Mouse (Mus musculus) intestine, postnatal 0 days (tissue): ENCODE measurements around the gene C2cd5. TPM values are rescaled to one million over a fixed set of nuclear protein-coding genes. Genes with fewer than 3 reads are reported as not detected.

Source experiments
- ATAC-seq: fragments of 200-750 bp; cut with Nextera tagmentation; 2 replicates; pipeline ENCODE4 v1.8.0; 2017; ENCODE audit warnings: mild to moderate bottlenecking, moderate TSS enrichment, moderate library complexity
- H3K27ac ChIP-seq: fragments of 300-500 bp; sonication (generic); 2 replicates; pipeline ENCODE4 v1.5.1; 2014; ENCODE audit warnings: mild to moderate bottlenecking, low read depth, low read length, moderate library complexity
- H3K27me3 ChIP-seq: fragments of 300-500 bp; sonication (generic); replicated peaks from 2 replicates; pipeline ENCODE4 v1.6.1; 2014; ENCODE audit warnings: low read length, mixed read lengths; ENCODE audit not compliant: control insufficient read depth, insufficient read depth
- H3K36me3 ChIP-seq: fragments of 300-500 bp; sonication (generic); 2 replicates; pipeline ENCODE4 v1.6.1; 2014; ENCODE audit warnings: mild to moderate bottlenecking, moderate library complexity; ENCODE audit not compliant: control insufficient read depth, insufficient read depth
- H3K4me1 ChIP-seq: fragments of 300-500 bp; sonication (generic); replicated peaks from 2 replicates; pipeline ENCODE4 v1.6.1; 2014; ENCODE audit warnings: antibody characterized with exemption, low read length, mixed read lengths; ENCODE audit not compliant: control insufficient read depth, insufficient read depth
- H3K4me2 ChIP-seq: fragments of 300-500 bp; sonication (generic); replicated peaks from 2 replicates; pipeline ENCODE4 v1.6.1; 2014; ENCODE audit warnings: low read depth, mild to moderate bottlenecking, moderate library complexity
- H3K4me3 ChIP-seq: fragments of 300-500 bp; sonication (generic); 2 replicates; pipeline ENCODE4 v1.5.1; 2014; ENCODE audit warnings: low read depth, low read length
- H3K9ac ChIP-seq: fragments of 300-500 bp; sonication (generic); 2 replicates; pipeline ENCODE4 v1.6.1; 2014; ENCODE audit warnings: mild to moderate bottlenecking, low read depth, low read length
- H3K9me3 ChIP-seq: fragments of 300-500 bp; sonication (generic); 2 replicates; pipeline ENCODE4 v1.6.1; 2016; ENCODE audit warnings: mixed run types; ENCODE audit not compliant: control insufficient read depth
- CTCF ChIP-seq: sonication (generic); IDR thresholded peaks from 2 replicates; pipeline ENCODE4 v1.5.1; 2016; ENCODE audit warnings: low read depth, mild to moderate bottlenecking, control low read depth, antibody characterized with exemption, moderate library complexity
- WGBS: fragments of 180-500 bp; shearing (Covaris S2); extraction: QIAGEN DNeasy Blood & Tissue Kit; methylation state at CpG from one replicate; pipeline ENCODE4 v1.1.7; 2014; 5-methylcytosine and 5-hydroxymethylcytosine counted together
- polyA plus RNA-seq: library from polyadenylated mRNA; unstranded; fragments of >200 nt; fragmentation: Nextera tagmentation; extraction: Ambion mirVana; gene quantifications from 2 replicates; pipeline ENCODE4 v1.2.1, GENCODE M21; 2015

Gene C2cd5
- 10.2 and 10.4 TPM in 2 replicates for polyA plus RNA-seq

DNA sequence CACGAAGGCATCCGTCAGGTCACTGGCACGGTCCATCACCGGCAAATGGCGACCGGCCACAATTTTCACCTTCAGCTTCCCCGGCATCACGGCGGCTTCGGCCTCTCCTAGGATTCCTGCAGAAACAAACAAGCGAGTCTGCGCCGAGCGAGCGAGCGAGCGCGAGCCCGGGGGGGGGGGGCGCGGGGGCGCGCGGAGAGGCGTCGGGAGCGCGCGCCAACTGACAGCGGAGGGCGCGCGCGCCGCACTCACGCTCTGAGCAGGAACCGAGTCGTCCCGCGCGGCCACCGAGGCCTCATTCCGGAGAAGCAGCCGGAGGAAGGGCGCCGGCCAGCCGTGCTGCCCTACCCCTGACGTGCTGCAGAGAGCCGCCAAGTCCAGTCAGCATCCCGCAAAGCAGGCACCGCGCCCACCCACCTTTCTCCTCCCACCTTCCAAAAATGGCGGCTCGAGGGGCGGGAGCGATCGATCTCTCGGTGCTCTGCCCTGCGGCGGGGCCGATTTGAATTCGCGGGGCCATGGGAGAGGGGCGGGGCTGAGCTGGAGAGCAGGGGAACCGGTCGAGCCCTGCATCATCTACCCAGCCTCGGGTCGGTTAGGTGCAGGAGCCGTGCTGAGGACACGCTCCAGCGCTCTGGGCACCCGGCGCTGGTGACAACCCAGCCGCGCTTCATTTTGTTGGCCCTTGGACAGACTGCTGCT is at the start of gene C2cd5:
Gene C2cd5 (minus strand): TSS at position 461 of the 702 bp plus-strand sequence.
- Histone ChIP-seq H3K4me3 (peak within 1 kb of the TSS; percentile 73), H3K36me3 (peaks cover 2% of the 10 kb centered on the region; the same call in 1 of the 2 replicates), H3K27me3 (no peaks in the 10 kb centered on the region), H3K9me3 (no peaks in the 10 kb centered on the region), H3K4me2 (peak within 1 kb of the TSS; percentile 84), H3K27ac (peak within 1 kb of the TSS; percentile 87), H3K4me1 (no peaks in the 10 kb centered on the region), H3K9ac (peak within 1 kb of the TSS; percentile 75)
- TF ChIP-seq CTCF, result no peak
- peak; percentile 97 for ATAC-seq
- WGBS, result 0% methylated on average over 61 of the region's 75 CpGs

DNA sequence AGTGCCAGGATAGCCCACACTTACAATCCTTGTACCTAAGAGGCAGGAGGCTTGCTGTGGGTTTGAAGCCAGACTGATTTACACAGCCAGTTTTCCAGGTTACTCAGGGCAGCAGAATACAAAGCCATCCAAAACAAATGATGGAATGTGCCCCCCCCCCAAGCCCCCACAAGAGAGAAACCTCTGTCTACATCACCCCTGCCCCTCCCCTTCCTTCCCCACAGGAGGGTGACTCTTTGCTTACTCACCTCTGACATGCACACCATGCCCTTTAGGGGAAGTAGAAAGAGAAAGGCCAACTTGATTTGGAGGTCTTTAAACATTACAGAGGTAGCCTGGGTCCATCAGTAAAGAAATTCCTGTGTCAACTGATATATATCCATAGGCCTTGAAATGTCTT is 48.9 kb upstream of the C2cd5 start:
- TF ChIP-seq CTCF, result no peak
- ATAC-seq, result no peak
- peaks cover 4% of the 10 kb centered on the region; the same call in 1 of the 2 replicates for H3K4me1 ChIP-seq
- no peak overlapping the region for H3K4me3 ChIP-seq
- no peak overlapping the region for H3K9ac ChIP-seq
- no peaks in the 10 kb centered on the region for H3K36me3 ChIP-seq
- no peak overlapping the region for H3K4me2 ChIP-seq
- H3K27me3 ChIP-seq, result no peaks in the 10 kb centered on the region
- H3K9me3 ChIP-seq, result no peaks in the 10 kb centered on the region
- no peak overlapping the region for H3K27ac ChIP-seq

DNA sequence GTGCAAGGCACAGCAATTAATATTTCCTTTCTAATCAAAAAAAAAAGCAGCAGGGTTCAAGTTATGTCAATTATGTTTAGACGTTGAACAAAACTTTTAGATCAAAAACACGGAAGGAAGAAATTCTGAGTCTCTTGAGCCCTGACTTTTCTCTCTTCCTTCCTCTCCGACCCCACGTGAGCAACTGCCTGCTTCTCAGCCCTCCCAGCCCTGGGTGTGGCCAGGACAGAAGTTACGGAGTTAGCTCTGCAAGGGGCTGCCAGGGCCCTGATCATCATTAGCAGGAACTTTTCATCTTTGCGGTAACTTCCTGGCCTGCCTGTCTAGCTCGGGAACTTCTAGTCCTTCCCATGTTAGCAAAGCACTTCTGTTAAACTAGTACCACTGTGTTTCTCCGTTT is 46.8 kb upstream of the C2cd5 start:
- Histone ChIP-seq H3K27ac (no peak overlapping the region), H3K4me1 (no peaks in the 10 kb centered on the region; the same call in 1 of the 2 replicates), H3K9me3 (no peaks in the 10 kb centered on the region), H3K4me2 (no peak overlapping the region), H3K9ac (no peak overlapping the region), H3K4me3 (no peak overlapping the region), H3K27me3 (no peaks in the 10 kb centered on the region), H3K36me3 (no peaks in the 10 kb centered on the region)
- no peak for ATAC-seq
- WGBS, result 40% methylated on average over 8 of the region's 8 CpGs
- no peak for TF ChIP-seq CTCF

DNA sequence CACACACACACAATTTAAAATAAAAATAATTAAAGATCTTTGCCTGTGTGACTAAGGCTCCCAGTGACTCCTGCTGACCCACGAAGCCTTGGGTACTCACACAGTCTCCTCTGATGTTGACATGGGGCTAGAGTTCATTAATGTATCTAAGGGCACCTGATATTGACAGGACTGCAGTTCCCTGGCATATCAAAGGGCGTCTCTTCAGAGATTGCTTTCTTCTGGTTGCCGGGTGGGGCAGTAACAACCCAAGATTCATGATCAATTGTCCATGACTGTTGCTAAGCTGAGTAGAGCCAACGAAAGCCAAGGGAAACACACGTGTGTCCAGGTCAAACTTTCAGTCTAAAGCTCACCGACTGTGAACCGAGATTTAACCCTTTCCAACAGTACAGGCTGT is 45.1 kb upstream of the C2cd5 start:
- TF ChIP-seq CTCF, result peak; percentile 37
- 29% methylated on average over 7 of the region's 7 CpGs for WGBS
- H3K4me1 ChIP-seq, result no peaks in the 10 kb centered on the region; the same call in 1 of the 2 replicates
- peak overlapping the region; percentile 62 for H3K27ac ChIP-seq
- no peaks in the 10 kb centered on the region for H3K36me3 ChIP-seq
- peak; percentile 91 for ATAC-seq
- H3K9ac ChIP-seq, result no peak overlapping the region
- no peaks in the 10 kb centered on the region for H3K9me3 ChIP-seq
- H3K4me3 ChIP-seq, result no peak overlapping the region
- no peaks in the 10 kb centered on the region for H3K27me3 ChIP-seq
- no peak overlapping the region for H3K4me2 ChIP-seq

DNA sequence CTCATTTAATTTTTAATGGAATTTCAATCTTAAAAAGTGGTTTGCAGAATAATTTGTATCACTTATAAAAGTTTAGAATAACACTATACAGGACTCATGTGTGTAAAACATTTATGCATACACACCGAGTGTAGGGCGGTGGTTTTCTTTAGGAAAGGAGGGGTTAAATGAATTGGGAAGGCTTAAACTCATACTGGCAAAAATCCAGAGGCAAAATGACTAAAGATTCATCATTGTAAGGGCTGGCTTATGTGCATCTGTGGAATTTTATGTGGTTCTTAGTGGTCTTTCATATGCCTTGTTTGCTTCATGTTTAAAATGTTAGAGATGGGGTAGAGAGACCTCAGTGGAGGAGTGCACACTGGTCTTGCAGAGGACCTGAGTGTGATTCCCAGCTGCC is 44.6 kb upstream of the C2cd5 start:
- TF ChIP-seq CTCF, result no peak
- 68% methylated on average over 2 of the region's 2 CpGs for WGBS
- ATAC-seq, result no peak

DNA sequence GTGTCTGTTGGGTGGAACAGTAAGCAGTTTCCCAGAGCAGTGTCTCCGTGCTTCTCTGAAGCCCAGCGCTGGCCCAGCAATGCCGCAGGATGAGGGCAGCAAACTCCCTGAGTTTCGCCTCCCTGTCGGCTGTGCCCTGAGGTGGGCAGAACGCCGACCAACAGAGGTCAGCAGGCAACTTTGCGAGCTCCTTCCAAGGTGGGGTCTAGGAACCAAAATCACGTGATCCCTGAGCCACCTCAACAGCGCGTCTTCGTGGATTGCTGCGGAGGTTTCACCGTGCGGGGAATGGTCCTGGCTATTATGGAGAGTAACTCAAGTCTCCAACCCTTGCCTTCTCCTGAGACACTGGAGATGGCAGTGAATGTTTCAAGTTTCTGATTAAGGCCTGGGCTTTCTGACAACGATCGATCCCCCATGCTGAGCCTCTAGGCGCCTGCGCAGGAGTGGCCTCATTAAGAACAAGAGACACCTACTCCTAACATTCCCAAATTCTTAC is 43.9 kb upstream of the C2cd5 start:
- H3K9me3 ChIP-seq, result no peaks in the 10 kb centered on the region
- peak overlapping the region; percentile 40 for H3K4me2 ChIP-seq
- WGBS, result 32% methylated on average over 19 of the region's 19 CpGs
- no peak overlapping the region for H3K4me3 ChIP-seq
- no peaks in the 10 kb centered on the region for H3K4me1 ChIP-seq
- no peak for TF ChIP-seq CTCF
- H3K9ac ChIP-seq, result no peak overlapping the region
- no peak for ATAC-seq
- H3K27ac ChIP-seq, result no peak overlapping the region
- H3K36me3 ChIP-seq, result no peaks in the 10 kb centered on the region
- H3K27me3 ChIP-seq, result no peaks in the 10 kb centered on the region

More for the DNA sequence above, 44.6 kb upstream of the C2cd5 start:
- no peak overlapping the region for H3K4me2 ChIP-seq
- H3K36me3 ChIP-seq, result no peaks in the 10 kb centered on the region
- H3K4me1 ChIP-seq, result no peaks in the 10 kb centered on the region
- no peaks in the 10 kb centered on the region for H3K9me3 ChIP-seq
- no peak overlapping the region for H3K9ac ChIP-seq
- peak overlapping the region; percentile 24 for H3K27ac ChIP-seq
- no peaks in the 10 kb centered on the region for H3K27me3 ChIP-seq
- H3K4me3 ChIP-seq, result no peak overlapping the region
